Mouse (Mus musculus): ENCODE measurements around the gene Lin7b.

The Lin7b gene

GRCm38 (mm10) chr7:45353041-45353440, 17.3 kb downstream of the Lin7b start:
- DNase-seq (ENCODE audit: low read depth, low spot score) = no peak

GRCm38 (mm10) chr7:45346905-45347304, 23.5 kb downstream of the Lin7b start:
- DNase-seq (ENCODE audit: low read depth, low spot score) = no peak

GRCm38 (mm10) chr7:45343543-45343942, 26.8 kb downstream of the Lin7b start:
- DNase-seq (ENCODE audit: low read depth, low spot score) = no peak

GRCm38 (mm10) chr7:45342081-45342480, 28.3 kb downstream of the Lin7b start:
- no peak for DNase-seq (ENCODE audit: low read depth, low spot score)

GRCm38 (mm10) chr7:45341303-45341702, 29.1 kb downstream of the Lin7b start:
- DNase-seq (ENCODE audit: low read depth, low spot score) = peak; percentile 89

GRCm38 (mm10) chr7:45340669-45341068, 29.7 kb downstream of the Lin7b start:
- peak; percentile 77 for DNase-seq (ENCODE audit: low read depth, low spot score)

GRCm38 (mm10) chr7:45340066-45340442, 30.3 kb downstream of the Lin7b start:
- no peak for DNase-seq (ENCODE audit: low read depth, low spot score)

- peak; percentile 85 for DNase-seq (ENCODE audit: low read depth, low spot score)
Observed at GRCm38 (mm10) chr7:45339410-45340065, 30.8 kb downstream of the Lin7b start.

- no peak for DNase-seq (ENCODE audit: low read depth, low spot score)
Observed at GRCm38 (mm10) chr7:45338161-45338911, 32.0 kb downstream of the Lin7b start.

GRCm38 (mm10) chr7:45337469-45337868, 32.9 kb downstream of the Lin7b start:
- no peak for DNase-seq (ENCODE audit: low read depth, low spot score)

- no peak for DNase-seq (ENCODE audit: low read depth, low spot score)
Observed at GRCm38 (mm10) chr7:45336319-45336718, 34.1 kb downstream of the Lin7b start.

- no peak for DNase-seq (ENCODE audit: low read depth, low spot score)
Observed at GRCm38 (mm10) chr7:45335056-45335455, 35.3 kb downstream of the Lin7b start, which contains the start of gene Hrc. Gene Hrc, plus strand, starts transcription at chr7:45335290.

GRCm38 (mm10) chr7:45334605-45335004, 35.8 kb downstream of the Lin7b start:
- no peak for DNase-seq (ENCODE audit: low read depth, low spot score)

- DNase-seq (ENCODE audit: low read depth, low spot score) = peak; percentile 76
Observed at GRCm38 (mm10) chr7:45333431-45333982, 36.9 kb downstream of the Lin7b start, which contains the start of gene Trpm4. Gene Trpm4, minus strand, starts transcription at chr7:45333780.

- peak; percentile 64 for DNase-seq (ENCODE audit: low read depth, low spot score)
Observed at GRCm38 (mm10) chr7:45332685-45333425, 37.5 kb downstream of the Lin7b start.

- no peak for DNase-seq (ENCODE audit: low read depth, low spot score)
Observed at GRCm38 (mm10) chr7:45331502-45331901, 38.9 kb downstream of the Lin7b start.

- no peak for DNase-seq (ENCODE audit: low read depth, low spot score)
Observed at GRCm38 (mm10) chr7:45328841-45329475, 41.4 kb downstream of the Lin7b start.

GRCm38 (mm10) chr7:45325800-45326199, 44.6 kb downstream of the Lin7b start:
- DNase-seq (ENCODE audit: low read depth, low spot score) = no peak

- no peak for DNase-seq (ENCODE audit: low read depth, low spot score)
Observed at GRCm38 (mm10) chr7:45323069-45323468, 47.3 kb downstream of the Lin7b start.

GRCm38 (mm10) chr7:45322245-45322644, 48.1 kb downstream of the Lin7b start:
- no peak for DNase-seq (ENCODE audit: low read depth, low spot score)
